Mouse (Mus musculus) liver, adult 2 months (tissue): ENCODE measurements around the gene Cdh23.

Source experiments
- CTCF ChIP-seq: fragments of 200-500 bp; IDR thresholded peaks from 2 replicates; pipeline ENCODE4 v1.5.1; 2011; ENCODE audit warnings: low read depth, low read length, control low read depth
- POLR2A ChIP-seq: fragments of 200-500 bp; IDR thresholded peaks from 2 replicates; pipeline ENCODE4 v1.6.1; 2011; ENCODE audit warnings: low read length, control low read depth; ENCODE audit not compliant: insufficient read depth; ENCODE audit errors: extremely low read depth

GRCm38 (mm10) chr10:60310629-60311028 is 385.7 kb downstream of the Cdh23 start:
- TF ChIP-seq POLR2A: no peak
- no peak for TF ChIP-seq CTCF
